Mouse (Mus musculus) small intestine, adult 2 months (tissue): ENCODE results near the gene Usp29.
"Not testable (repeated sequence)": the region's sequence is repeated elsewhere in the genome, so short reads cannot be mapped to it uniquely, and the experiment has no call there.

Experiments
- CTCF ChIP-seq: fragments of 200-500 bp; IDR thresholded peaks from 2 replicates; pipeline ENCODE4 v1.5.1; 2012; ENCODE audit warnings: low read depth, mild to moderate bottlenecking, control low read depth, inconsistent platforms, low read length, moderate library complexity, mixed read lengths; ENCODE audit not compliant: insufficient replicate concordance, insufficient read length; ENCODE audit errors: extremely low read depth
- POLR2A ChIP-seq: fragments of 200-500 bp; IDR thresholded peaks from 2 replicates; pipeline ENCODE4 v1.6.1; 2012; ENCODE audit warnings: low read depth, mild to moderate bottlenecking, control low read depth, inconsistent platforms, low read length, moderate library complexity

DNA sequence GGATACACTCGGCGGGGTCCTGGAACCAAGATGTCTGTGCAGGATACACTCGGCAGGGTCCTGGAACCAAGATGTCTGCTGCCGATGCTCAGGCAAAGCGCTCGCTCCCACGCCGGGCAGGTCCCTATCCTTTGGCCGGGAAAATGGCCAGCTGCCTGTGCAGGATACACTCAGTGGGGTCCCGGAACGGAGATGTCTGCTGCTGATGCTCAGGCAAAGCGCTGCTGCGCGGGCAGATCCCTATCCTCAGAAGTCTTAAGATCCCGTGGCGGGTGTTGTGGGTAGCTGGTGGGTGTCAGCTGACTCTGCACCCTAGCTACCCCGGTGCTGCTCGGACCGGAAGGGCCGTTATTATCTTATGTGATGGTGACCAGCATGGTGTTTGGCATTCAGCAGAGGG, 217.7 kb downstream of the Usp29 start:
- not testable (repeated sequence) for TF ChIP-seq CTCF, POLR2A
